Comparison of ENCODE assay signal across 37 mouse cellular contexts in the genomic region with DNA sequence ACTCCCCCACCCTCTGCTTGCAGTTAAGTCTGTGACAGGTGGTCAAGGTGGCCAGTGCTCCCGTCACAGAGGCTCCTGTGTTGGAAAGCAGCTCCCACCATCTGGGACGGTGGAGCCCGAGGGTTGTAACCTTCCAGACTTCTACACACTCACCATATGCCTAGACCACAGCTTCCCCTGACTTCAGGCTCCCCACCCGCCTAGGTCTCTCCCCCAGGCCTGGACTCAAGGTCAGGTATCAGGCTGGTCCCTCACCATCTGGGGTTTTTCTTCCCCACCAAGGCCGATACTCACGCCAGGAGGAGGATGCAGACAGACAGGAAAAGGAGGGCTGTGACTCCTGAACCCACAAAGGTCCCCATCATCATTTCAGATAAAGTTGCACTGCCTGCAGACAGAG. TPM values are rescaled to one million over a fixed set of nuclear protein-coding genes. Genes with fewer than 3 reads are reported as not detected.
DNase-seq lines count a peak whose midpoint lies in the region; ATAC-seq and TF ChIP-seq lines count a peak whose summit lies in the region.
"Had no signal": no experiment of that assay in that cellular context is flagged by ENCODE, and none has a peak within 500 bp of the region (broad histone marks: within the 10 kb centered on the region; RNA-seq: fewer than 3 reads in every experiment).

No protein-coding gene starts in this region.

- peak overlapping the region; percentile 24 for H3K27ac ChIP-seq in liver, postnatal 0 days (ENCODE audit: low read depth)
- H3K27ac ChIP-seq in bone marrow, adult 2 months (ENCODE audit: control insufficient read depth, insufficient read depth, low read depth, low read length, poor library complexity): peak overlapping the region; percentile 77
- no peak overlapping the region for H3K27ac ChIP-seq in forebrain, embryonic 15.5 days (replicated peaks)
- H3K27ac ChIP-seq: embryonic facial prominence, embryonic 10.5 days; embryonic facial prominence, embryonic 13.5 days; forebrain, embryonic 12.5 days; hindbrain, embryonic 10.5 days; hindbrain, embryonic 13.5 days had no signal

- no peak for ATAC-seq in liver, postnatal 0 days
- ATAC-seq in hematopoietic stem cell, adult 5-6 weeks (replicated peaks in 1 of 2; ENCODE audit: insufficient read depth in 1 of 2, low FRiP score in 2 of 2, low TSS enrichment in 1 of 2, low read depth in 1 of 2, poor library complexity in 2 of 2, severe bottlenecking in 2 of 2): peak; percentile 55 to 65
- no peak for ATAC-seq in forebrain, embryonic 15.5 days (replicated peaks)
- ATAC-seq: forebrain, embryonic 16.5 days; hindbrain, embryonic 16.5 days; Patski had no signal

- H3K4me2 ChIP-seq in liver, postnatal 0 days (ENCODE audit: low read depth, low read length): peak overlapping the region; percentile 49
- H3K4me2 ChIP-seq in forebrain, embryonic 15.5 days (replicated peaks): no peak overlapping the region
- H3K4me2 ChIP-seq: embryonic facial prominence, embryonic 13.5 days; forebrain, embryonic 12.5 days; heart, embryonic 11.5 days; hindbrain, embryonic 13.5 days had no signal

- TF ChIP-seq EP300 in liver, postnatal 0 days (IDR thresholded peaks at IDR 0.05; ENCODE audit: low read depth): no peak

- H3K9ac ChIP-seq in liver, postnatal 0 days (replicated peaks): 0 out of 2 replicates have a peak overlapping the region, but pooled peaks have one; percentile 42
- H3K9ac ChIP-seq in forebrain, embryonic 15.5 days (replicated peaks): no peak overlapping the region
- H3K9ac ChIP-seq: embryonic facial prominence, embryonic 13.5 days; forebrain, embryonic 12.5 days; hindbrain, embryonic 13.5 days had no signal

- no peak for DNase-seq in liver, postnatal 0 days
- DNase-seq in liver (no peak), 416B (ENCODE audit: low read depth) (peak; percentile 57)
- no peak for DNase-seq in B cell, adult 2 months
- DNase-seq in thymus, postnatal 36 days: no peak
- DNase-seq: adrenal gland, postnatal 10 days; adrenal gland, postnatal 36 days; cerebellum, adult 11 months; cerebellum, adult 2 months; cerebellum, adult 9-11 months; cerebellum, postnatal 25 days; embryo, embryonic 11 days; gastrocnemius, postnatal 10 days; gastrocnemius, postnatal 36 days; heart, adult 11 months had no signal

- H3K36me3 ChIP-seq in liver, postnatal 0 days (replicated peaks; ENCODE audit: insufficient read depth, low read length): 0 out of 2 replicates have a peak, but pooled peaks cover 3% of the 10 kb centered on the region
- no peaks in the 10 kb centered on the region for H3K36me3 ChIP-seq in forebrain, embryonic 15.5 days
- H3K36me3 ChIP-seq: embryonic facial prominence, embryonic 10.5 days; embryonic facial prominence, embryonic 13.5 days; forebrain, embryonic 12.5 days; G1E; hindbrain, embryonic 10.5 days; hindbrain, embryonic 13.5 days had no signal

- H3K4me1 ChIP-seq in liver, postnatal 0 days (ENCODE audit: insufficient read depth): no peaks in the 10 kb centered on the region
- H3K4me1 ChIP-seq in bone marrow, adult 2 months (ENCODE audit: control insufficient read depth, insufficient read depth, low read length): peaks cover 5% of the 10 kb centered on the region; the same call in 1 of the 2 replicates
- no peaks in the 10 kb centered on the region for H3K4me1 ChIP-seq in forebrain, embryonic 15.5 days
- H3K4me1 ChIP-seq: embryonic facial prominence, embryonic 10.5 days; embryonic facial prominence, embryonic 13.5 days; forebrain, embryonic 12.5 days; hindbrain, embryonic 10.5 days; hindbrain, embryonic 13.5 days had no signal

- no peaks in the 10 kb centered on the region for H3K9me3 ChIP-seq in liver, postnatal 0 days (ENCODE audit: low read length)
- no peaks in the 10 kb centered on the region for H3K9me3 ChIP-seq in forebrain, embryonic 15.5 days
- H3K9me3 ChIP-seq: G1E; hindbrain, embryonic 13.5 days had no signal

- no peak for TF ChIP-seq CTCF in liver, postnatal 0 days (IDR thresholded peaks at IDR 0.05; ENCODE audit: low read depth)
- no peak for TF ChIP-seq CTCF in bone marrow, adult 2 months (IDR thresholded peaks at IDR 0.05; ENCODE audit: control insufficient read depth, insufficient read depth, low read length)

- TF ChIP-seq POLR2A in bone marrow, adult 2 months (IDR thresholded peaks at IDR 0.05; ENCODE audit: borderline replicate concordance, control insufficient read depth, low read depth, low read length): no peak

- peak overlapping the region; percentile 3 for H3K4me3 ChIP-seq in liver, postnatal 0 days (ENCODE audit: low read depth, low read length)
- peak overlapping the region; percentile 60 for H3K4me3 ChIP-seq in bone marrow, adult 2 months (replicated peaks; ENCODE audit: control insufficient read depth, low read depth, low read length)
- H3K4me3 ChIP-seq in forebrain, embryonic 15.5 days: no peak overlapping the region
- H3K4me3 ChIP-seq: embryonic facial prominence, embryonic 10.5 days; embryonic facial prominence, embryonic 13.5 days; erythroblast, embryonic 14.5 days; forebrain, embryonic 12.5 days; hindbrain, embryonic 10.5 days; hindbrain, embryonic 13.5 days had no signal

- 25% methylated on average over 6 of the region's 6 CpGs for WGBS in liver, postnatal 0 days (ENCODE audit: insufficient replicate concordance)
- WGBS in bone marrow, adult 2 months: 6% methylated on average over 6 of the region's 6 CpGs
- WGBS in forebrain, embryonic 15.5 days: 80% methylated on average over 6 of the region's 6 CpGs

- H3K27me3 ChIP-seq in liver, postnatal 0 days (ENCODE audit: insufficient read depth, low read length): no peaks in the 10 kb centered on the region
- H3K27me3 ChIP-seq in forebrain, embryonic 15.5 days: no peaks in the 10 kb centered on the region
- H3K27me3 ChIP-seq: CH12.LX; embryonic facial prominence, embryonic 13.5 days; forebrain, embryonic 12.5 days; hindbrain, embryonic 13.5 days had no signal

RNA-seq across cellular contexts. Expression of gene Siglece, which starts 3.7 kb away (rescaled TPM):
- polyA plus RNA-seq in liver, postnatal 0 days (2015; fragmentation: Nextera tagmentation; extraction: Ambion mirVana): 5.1 and 5.8 TPM in 2 replicates
- 14.5 and 24.2 TPM in 2 replicates for polyA plus RNA-seq in bone marrow, adult 2 months (2011; ENCODE audit: insufficient read depth, insufficient read length, low replicate concordance, missing spikeins)
- total RNA-seq in hematopoietic stem cell, adult 5-6 weeks (2017): 1.7 and 4.1 TPM in 2 replicates
- 0.13 and 0.18 TPM in 2 replicates for polyA plus RNA-seq in forebrain, embryonic 15.5 days (2015; fragmentation: Nextera tagmentation; extraction: Ambion mirVana)
- total RNA-seq: CH12.LX had no signal
- polyA plus RNA-seq: erythroblast, embryonic 14.5 days; G1E had no signal

RNA-seq across cellular contexts. Expression of gene Ctu1, which starts 15.6 kb away (rescaled TPM):
- 3.2 and 4.5 TPM in 2 replicates for polyA plus RNA-seq in liver, postnatal 0 days (2015; fragmentation: Nextera tagmentation; extraction: Ambion mirVana)
- polyA plus RNA-seq in bone marrow, adult 2 months (2011; ENCODE audit: insufficient read depth, insufficient read length, low replicate concordance, missing spikeins): 2.4 and 3.6 TPM in 2 replicates
- total RNA-seq in hematopoietic stem cell, adult 5-6 weeks (2017): 6.3 and 9.8 TPM in 2 replicates
- polyA plus RNA-seq in forebrain, embryonic 15.5 days (2015; fragmentation: Nextera tagmentation; extraction: Ambion mirVana): 29.3 and 31.1 TPM in 2 replicates

RNA-seq across cellular contexts. Expression of gene Ceacam18, which starts 21.7 kb away (rescaled TPM):
- 0.14 TPM in 1 of 2 replicates, not detected in the other for polyA plus RNA-seq in liver, postnatal 0 days (2015; fragmentation: Nextera tagmentation; extraction: Ambion mirVana)
- polyA plus RNA-seq in bone marrow, adult 2 months (2011; ENCODE audit: insufficient read depth, insufficient read length, low replicate concordance, missing spikeins): not detected in 2 replicates
- total RNA-seq in hematopoietic stem cell, adult 5-6 weeks (2017): not detected in 2 replicates
- polyA plus RNA-seq in forebrain, embryonic 15.5 days (2015; fragmentation: Nextera tagmentation; extraction: Ambion mirVana): not detected in 2 replicates
- total RNA-seq: adrenal gland, adult 18-20 months; adrenal gland, postnatal 10 days; adrenal gland, postnatal 36 days; CH12.LX; gastrocnemius, adult 18-20 months; gastrocnemius, postnatal 10 days; gastrocnemius, postnatal 36 days; heart, adult 8-10 months; heart, postnatal 25 days had no signal
- polyA plus RNA-seq: embryonic facial prominence, embryonic 10.5 days; embryonic facial prominence, embryonic 13.5 days; erythroblast, embryonic 14.5 days; forebrain, embryonic 12.5 days; forebrain, embryonic 16.5 days; G1E; heart, embryonic 11.5 days; heart, embryonic 14.5 days; heart, postnatal 0 days; hindbrain, embryonic 10.5 days; hindbrain, embryonic 13.5 days had no signal

RNA-seq across cellular contexts. Expression of gene Klk14, which starts 34.0 kb away (rescaled TPM):
- polyA plus RNA-seq in liver, postnatal 0 days (2015; fragmentation: Nextera tagmentation; extraction: Ambion mirVana): not detected in 2 replicates
- not detected in 2 replicates for polyA plus RNA-seq in bone marrow, adult 2 months (2011; ENCODE audit: insufficient read depth, insufficient read length, low replicate concordance, missing spikeins)
- total RNA-seq in hematopoietic stem cell, adult 5-6 weeks (2017): not detected in 2 replicates
- not detected in 2 replicates for polyA plus RNA-seq in forebrain, embryonic 15.5 days (2015; fragmentation: Nextera tagmentation; extraction: Ambion mirVana)
- total RNA-seq: adrenal gland, adult 18-20 months; adrenal gland, postnatal 36 days; CH12.LX; G1E; gastrocnemius, adult 18-20 months; gastrocnemius, postnatal 10 days; gastrocnemius, postnatal 36 days had no signal
- polyA plus RNA-seq: cerebellum, adult 2 months; cortical plate, adult 2 months; embryonic facial prominence, embryonic 10.5 days; embryonic facial prominence, embryonic 13.5 days; forebrain, embryonic 12.5 days; forebrain, embryonic 16.5 days; G1E; heart, embryonic 11.5 days; heart, embryonic 14.5 days; heart, postnatal 0 days; hindbrain, embryonic 10.5 days; hindbrain, embryonic 13.5 days; hindbrain, embryonic 16.5 days; Patski had no signal

RNA-seq across cellular contexts. Expression of gene Zfp819, which starts 49.3 kb away (rescaled TPM):
- polyA plus RNA-seq in liver, postnatal 0 days (2015; fragmentation: Nextera tagmentation; extraction: Ambion mirVana): not detected in 2 replicates
- polyA plus RNA-seq in bone marrow, adult 2 months (2011; ENCODE audit: insufficient read depth, insufficient read length, low replicate concordance, missing spikeins): 1.6 TPM in 1 of 2 replicates, not detected in the other
- not detected in 2 replicates for total RNA-seq in hematopoietic stem cell, adult 5-6 weeks (2017)
- polyA plus RNA-seq in forebrain, embryonic 15.5 days (2015; fragmentation: Nextera tagmentation; extraction: Ambion mirVana): 0.25 and 0.27 TPM in 2 replicates
- total RNA-seq: CH12.LX; gastrocnemius, adult 18-20 months; gastrocnemius, postnatal 10 days; gastrocnemius, postnatal 36 days; heart, adult 8-10 months; heart, postnatal 25 days had no signal
- polyA plus RNA-seq: embryonic facial prominence, embryonic 13.5 days; G1E; heart, embryonic 14.5 days; heart, postnatal 0 days had no signal

Comparison
In these comparisons a context has a peak if more than half of its experiments do, and no peak if none do; other contexts are left out.
1. ATAC-seq: peak in hematopoietic stem cell, adult 5-6 weeks (2 of 2); none in liver, postnatal 0 days (single experiment) and forebrain, embryonic 15.5 days (single experiment).